Mouse (Mus musculus): ENCODE results near the gene Thra. TPM values are rescaled to one million over a fixed set of nuclear protein-coding genes. Genes with fewer than 3 reads are reported as not detected.

The Thra gene
- total RNA-seq, 4 experiments from 2014 or later: 92.5 to 98.4 (median 95.1) TPM

- peak; percentile 30 for DNase-seq (ENCODE audit: low spot score)
Observed at GRCm38 (mm10) chr11:98744456-98745019, 4.1 kb downstream of the Thra start.

GRCm38 (mm10) chr11:98745932-98746853 is 5.8 kb downstream of the Thra start:
- DNase-seq (ENCODE audit: low spot score): no peak

GRCm38 (mm10) chr11:98746855-98747693 is 6.6 kb downstream of the Thra start:
- peak; percentile 81 for DNase-seq (ENCODE audit: low spot score)

GRCm38 (mm10) chr11:98747804-98748505 is 7.5 kb downstream of the Thra start:
- DNase-seq (ENCODE audit: low spot score): peak; percentile 25

- peak; percentile 31 for DNase-seq (ENCODE audit: low spot score)
Observed at GRCm38 (mm10) chr11:98748506-98749416, 8.3 kb downstream of the Thra start.

GRCm38 (mm10) chr11:98749716-98750115 is 9.3 kb downstream of the Thra start:
- no peak for DNase-seq (ENCODE audit: low spot score)

- peak; percentile 48 for DNase-seq (ENCODE audit: low spot score)
Observed at GRCm38 (mm10) chr11:98750351-98751201, 10.1 kb downstream of the Thra start.

GRCm38 (mm10) chr11:98751221-98751782 is 10.9 kb downstream of the Thra start:
- DNase-seq (ENCODE audit: low spot score): peak; percentile 43

- no peak for DNase-seq (ENCODE audit: low spot score)
Observed at GRCm38 (mm10) chr11:98752562-98753140, 12.2 kb downstream of the Thra start.

GRCm38 (mm10) chr11:98753264-98753663 is 12.8 kb downstream of the Thra start:
- DNase-seq (ENCODE audit: low spot score): no peak

GRCm38 (mm10) chr11:98754151-98754620 is 13.7 kb downstream of the Thra start:
- peak; percentile 26 for DNase-seq (ENCODE audit: low spot score)

GRCm38 (mm10) chr11:98754621-98755181 is 14.3 kb downstream of the Thra start:
- peak; percentile 46 for DNase-seq (ENCODE audit: low spot score)

- no peak for DNase-seq (ENCODE audit: low spot score)
Observed at GRCm38 (mm10) chr11:98755726-98756380, 15.4 kb downstream of the Thra start.

GRCm38 (mm10) chr11:98756711-98757110 is 16.3 kb downstream of the Thra start:
- no peak for DNase-seq (ENCODE audit: low spot score)

GRCm38 (mm10) chr11:98761939-98762338 is 21.5 kb downstream of the Thra start:
- DNase-seq (ENCODE audit: low spot score): no peak

GRCm38 (mm10) chr11:98762756-98763501 is 22.5 kb downstream of the Thra start:
- DNase-seq (ENCODE audit: low spot score): peak; percentile 30

GRCm38 (mm10) chr11:98763502-98763861 is 23.0 kb downstream of the Thra start:
- DNase-seq (ENCODE audit: low spot score): no peak

Data from heart, adult 8-10 months (tissue).